Mouse (Mus musculus): ENCODE data around the gene Rnf220.

Rnf220 gene

GRCm38 (mm10) chr4:117496482-117497165 is at the start of gene Rnf220:
TSS of gene Rnf220 (minus strand) at chr4:117497052.
- peak; percentile 85 for DNase-seq (ENCODE audit: low spot score)

- DNase-seq (ENCODE audit: low spot score) = no peak
Measured at GRCm38 (mm10) chr4:117546616-117547015, 49.8 kb upstream of the Rnf220 start.

DNA sequence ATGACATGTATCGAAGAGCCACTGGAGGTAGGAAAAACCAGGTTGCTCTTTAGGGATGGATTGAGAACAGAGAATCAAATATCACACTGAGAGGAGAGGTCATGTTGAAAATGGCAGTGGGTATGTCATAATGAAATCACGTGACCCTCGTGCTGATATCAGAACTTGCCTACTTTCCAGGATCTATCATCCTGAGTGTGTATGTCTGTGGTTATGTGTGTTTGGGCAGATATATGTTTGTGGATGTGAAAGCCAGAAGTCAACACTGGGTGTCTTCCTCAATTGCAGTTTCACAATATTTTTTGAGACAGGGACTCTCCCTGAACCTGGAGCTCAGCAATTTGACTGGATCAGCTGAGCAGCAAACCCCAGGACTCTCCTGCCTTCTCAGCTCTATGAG is 48.6 kb upstream of the Rnf220 start:
- no peak for DNase-seq (ENCODE audit: low spot score)

DNA sequence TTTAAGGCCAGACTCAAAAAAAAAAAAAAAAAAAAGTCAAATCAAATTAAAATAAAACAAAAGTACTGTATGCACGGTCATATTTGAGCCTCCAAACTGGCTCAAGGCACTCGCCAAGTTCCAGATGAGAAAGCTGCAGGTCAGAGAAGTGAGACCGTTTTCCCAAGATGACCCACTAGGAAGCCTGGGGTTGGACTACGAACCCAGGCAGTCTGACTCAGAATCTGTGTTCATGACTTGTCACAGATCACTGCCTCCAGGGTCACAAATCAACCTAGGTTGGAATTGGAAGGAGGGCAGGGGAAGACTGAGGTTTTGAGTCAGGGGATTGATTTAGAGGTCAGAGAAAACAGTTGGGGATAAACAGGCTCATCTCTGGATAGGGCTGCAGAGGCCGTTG is 43.7 kb upstream of the Rnf220 start:
- DNase-seq (ENCODE audit: low spot score) = no peak

GRCm38 (mm10) chr4:117539329-117539980 is 42.6 kb upstream of the Rnf220 start:
- no peak for DNase-seq (ENCODE audit: low spot score)

- no peak for DNase-seq (ENCODE audit: low spot score)
Measured at GRCm38 (mm10) chr4:117537002-117537401, 40.1 kb upstream of the Rnf220 start.

- DNase-seq (ENCODE audit: low spot score) = no peak
Measured at GRCm38 (mm10) chr4:117535496-117536200, 38.8 kb upstream of the Rnf220 start.

- no peak for DNase-seq (ENCODE audit: low spot score)
Measured at GRCm38 (mm10) chr4:117529843-117530242, 33.0 kb upstream of the Rnf220 start.

DNA sequence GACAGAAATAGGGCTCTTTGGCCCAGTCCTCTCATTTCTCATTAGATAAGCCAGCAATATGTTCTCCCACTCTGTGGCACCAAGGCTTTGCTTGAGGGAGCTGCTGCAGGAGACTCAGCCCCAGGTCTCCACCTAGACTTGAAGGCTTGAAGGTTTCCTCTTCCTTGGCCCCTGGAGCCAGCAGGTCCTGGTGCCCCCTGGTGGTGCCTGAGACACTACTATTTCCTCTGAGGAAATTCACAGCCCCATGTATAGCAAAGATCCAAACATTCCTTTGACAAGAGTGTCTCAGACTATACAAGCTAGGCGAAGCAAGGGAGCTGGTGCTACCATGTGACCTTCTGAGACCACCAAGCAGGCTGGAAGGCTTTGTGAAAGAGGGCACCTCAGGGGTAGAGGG is 31.1 kb upstream of the Rnf220 start:
- DNase-seq (ENCODE audit: low spot score) = peak; percentile 74

- peak; percentile 12 for DNase-seq (ENCODE audit: low spot score)
Measured at GRCm38 (mm10) chr4:117527116-117527899, 30.5 kb upstream of the Rnf220 start.

DNA sequence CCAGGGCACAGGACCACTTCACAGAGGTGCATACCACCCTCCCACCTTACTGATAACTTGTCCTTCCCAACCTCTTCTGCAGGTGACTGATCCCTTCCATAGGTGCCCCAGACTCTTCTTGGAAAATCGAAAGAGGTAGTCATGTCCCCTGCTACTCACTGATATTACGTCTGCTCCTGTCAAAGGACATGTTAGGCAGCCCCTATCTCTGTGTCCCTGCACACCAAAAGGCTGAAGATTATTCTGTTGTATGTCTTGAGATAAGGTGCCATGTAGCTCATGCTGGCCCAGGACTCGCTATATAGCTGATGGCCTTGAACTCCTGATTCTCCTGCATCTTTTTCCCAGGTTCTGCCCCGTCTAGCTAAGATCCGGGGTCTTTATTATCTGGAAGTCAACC is 29.1 kb upstream of the Rnf220 start:
- DNase-seq (ENCODE audit: low spot score) = no peak

DNA sequence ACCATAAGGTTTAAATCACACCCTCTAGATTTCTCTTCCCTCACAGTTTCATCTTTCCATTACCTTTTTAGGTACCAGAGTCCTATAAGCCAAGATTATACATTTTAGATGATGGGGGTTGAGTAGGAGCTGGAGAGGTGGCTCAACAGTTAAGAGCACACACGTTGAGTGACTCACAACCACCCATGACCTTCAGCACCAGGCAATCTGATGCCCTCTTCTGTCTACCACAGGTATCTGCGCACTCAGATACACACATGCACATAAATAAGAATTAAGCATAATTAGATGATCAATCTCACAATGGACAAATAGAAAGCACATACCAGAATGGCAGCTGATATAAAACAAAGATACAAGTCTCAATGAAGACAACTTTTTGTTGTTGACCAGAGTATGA is 24.5 kb upstream of the Rnf220 start:
- DNase-seq (ENCODE audit: low spot score) = no peak

DNA sequence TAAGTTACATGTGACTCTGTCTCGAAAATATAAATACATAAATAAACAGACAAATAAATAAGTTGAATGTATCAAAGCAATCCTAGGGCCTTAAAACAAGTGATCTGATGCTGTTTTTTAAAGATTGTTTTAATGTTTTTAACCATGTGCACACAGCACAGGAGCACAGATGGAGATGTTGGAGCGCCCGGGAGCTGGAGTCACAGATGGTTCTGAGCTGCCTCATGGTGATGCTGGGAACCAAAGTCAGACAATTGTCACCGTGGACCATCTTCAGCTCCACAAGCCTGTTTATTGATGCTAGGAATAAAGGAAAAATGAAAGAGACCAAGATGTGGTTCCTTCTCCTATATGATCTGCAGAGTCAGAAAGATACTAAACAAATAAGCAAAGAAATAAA is 21.4 kb upstream of the Rnf220 start:
- no peak for DNase-seq (ENCODE audit: low spot score)

GRCm38 (mm10) chr4:117499043-117499442 is 2.2 kb upstream of the Rnf220 start:
- no peak for DNase-seq (ENCODE audit: low spot score)

- no peak for DNase-seq (ENCODE audit: low spot score)
Measured at GRCm38 (mm10) chr4:117495869-117496401, 917 bp downstream of the Rnf220 start.

- DNase-seq (ENCODE audit: low spot score) = peak; percentile 50
Measured at GRCm38 (mm10) chr4:117494911-117495501, 1.8 kb downstream of the Rnf220 start.

DNA sequence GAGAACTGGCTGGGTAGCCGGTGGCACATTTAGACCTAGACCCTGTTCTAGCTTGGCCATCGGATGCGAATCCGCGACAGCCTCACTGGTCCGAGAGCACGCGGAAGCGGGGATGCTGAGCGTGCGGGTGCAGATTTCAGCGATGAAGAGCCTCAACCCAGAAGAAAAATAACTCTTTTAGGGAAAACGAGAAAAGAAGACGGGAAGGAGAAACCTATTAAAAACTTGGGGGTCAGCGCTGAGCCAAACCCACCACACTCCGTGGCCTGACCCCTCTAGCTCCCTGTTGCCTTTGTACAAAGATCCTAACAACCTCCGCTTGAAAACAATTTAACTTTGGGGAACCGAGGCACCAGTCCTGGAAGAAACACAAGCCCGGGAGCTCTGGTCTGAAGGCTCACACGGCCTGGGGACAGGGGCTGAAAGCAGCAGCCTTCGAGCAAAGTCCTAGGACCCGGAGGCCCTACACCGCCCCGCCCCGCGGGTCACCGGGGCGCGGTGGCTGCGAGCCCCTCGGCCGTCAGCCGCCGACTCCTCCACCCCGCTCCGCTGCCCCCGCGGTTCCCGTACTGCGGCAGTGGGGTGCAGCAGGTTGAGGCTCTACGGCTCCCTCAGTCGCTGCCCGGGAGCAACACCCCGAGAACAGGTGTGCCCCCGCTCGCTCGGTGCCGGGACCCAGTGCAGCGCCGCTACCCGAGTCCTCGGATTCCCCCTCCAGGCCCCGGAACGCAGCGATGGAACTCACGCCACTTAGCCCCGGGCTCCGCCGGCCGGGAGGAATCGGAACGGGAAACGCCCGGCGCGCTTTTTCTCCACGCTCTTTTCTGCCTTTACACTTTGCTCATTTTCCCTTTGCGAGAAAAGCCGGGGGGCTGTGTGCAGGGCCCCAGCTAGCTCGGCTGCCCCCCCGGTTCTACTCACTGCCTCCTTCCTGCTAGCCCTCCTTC is 2.7 kb downstream of the Rnf220 start:
- DNase-seq (ENCODE audit: low spot score) = peak; percentile 55

DNA sequence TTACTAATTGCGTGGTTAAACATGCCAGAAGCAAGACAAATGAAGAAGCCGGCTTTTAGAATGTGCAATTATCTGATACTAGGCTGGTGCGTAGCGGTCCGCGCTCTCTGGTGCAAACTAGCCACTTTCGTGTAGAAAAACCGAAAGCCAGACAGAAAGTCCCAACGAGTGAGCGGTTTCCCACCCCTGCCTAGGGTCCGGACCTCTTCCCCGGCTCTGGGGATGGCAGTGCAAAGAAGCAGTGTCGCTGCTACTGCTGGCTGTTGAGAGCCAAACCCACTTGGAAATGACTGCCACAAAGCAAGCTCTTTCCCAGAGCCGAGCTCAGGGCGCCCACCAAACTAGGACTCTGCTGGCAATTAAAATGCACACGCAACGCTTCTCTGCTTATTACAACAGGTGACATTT is 3.7 kb downstream of the Rnf220 start:
- peak; percentile 66 for DNase-seq (ENCODE audit: low spot score)

DNA sequence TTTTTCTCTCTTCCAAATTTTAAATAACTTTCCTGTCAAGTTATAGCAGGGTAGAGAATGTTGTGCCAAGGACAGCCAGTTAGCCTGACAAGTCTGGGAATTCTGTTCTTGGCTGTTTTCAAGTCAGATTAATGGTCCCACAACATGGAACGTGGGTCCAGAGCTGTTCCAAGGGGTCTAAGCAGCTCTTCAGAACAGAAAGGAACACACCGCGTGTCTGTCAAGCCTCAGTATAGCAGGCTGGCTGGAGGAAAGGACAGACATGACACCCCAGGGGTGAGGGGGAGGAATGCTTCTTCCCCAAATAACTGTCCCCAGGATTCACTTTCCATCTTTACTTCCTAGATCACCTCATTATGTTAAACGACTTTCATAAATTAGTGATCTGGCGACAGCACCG is 5.0 kb downstream of the Rnf220 start:
- no peak for DNase-seq (ENCODE audit: low spot score)

GRCm38 (mm10) chr4:117489975-117490374 is 6.9 kb downstream of the Rnf220 start:
- no peak for DNase-seq (ENCODE audit: low spot score)

DNA sequence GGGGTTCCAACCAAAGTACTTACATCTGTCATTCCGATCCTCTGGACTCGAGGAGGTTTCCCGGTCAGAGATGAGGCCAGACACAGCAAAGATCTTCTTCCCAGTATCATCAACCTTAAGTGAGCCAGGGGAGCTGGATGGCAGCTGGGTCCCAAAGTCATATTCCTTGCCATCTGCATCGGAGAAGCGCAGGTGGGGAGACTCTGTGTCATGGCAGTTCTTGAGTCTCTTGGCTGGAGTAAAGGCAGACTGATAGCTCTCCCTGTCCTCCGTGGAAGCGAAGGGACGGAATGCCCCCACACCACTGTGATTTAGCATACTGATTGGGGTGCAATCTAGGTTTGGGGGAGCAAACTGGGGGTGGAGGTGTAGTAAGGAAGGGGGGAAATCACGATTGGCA is 7.3 kb downstream of the Rnf220 start:
- DNase-seq (ENCODE audit: low spot score) = no peak
